Mouse (Mus musculus) megakaryocyte, embryonic 14.5 days (primary cell): ENCODE measurements around the gene Mrgprg. TPM values are rescaled to one million over a fixed set of nuclear protein-coding genes. Genes with fewer than 3 reads are reported as not detected.

Source experiments
- H3K27me3 ChIP-seq: replicated peaks from 2 replicates; pipeline ENCODE3; 2012; ENCODE audit warnings: inconsistent platforms
- H3K36me3 ChIP-seq: replicated peaks from 2 replicates; pipeline ENCODE3; 2012; ENCODE audit warnings: low read length, inconsistent platforms, mixed read lengths
- H3K4me1 ChIP-seq: 2 replicates; pipeline ENCODE4 v1.6.1; 2012; ENCODE audit warnings: inconsistent platforms
- H3K4me3 ChIP-seq: replicated peaks from 2 replicates; pipeline ENCODE3; 2012; ENCODE audit warnings: moderate library complexity, mild to moderate bottlenecking, inconsistent platforms
- H3K9me3 ChIP-seq: 2 replicates; pipeline ENCODE4 v1.6.1; 2012; ENCODE audit warnings: inconsistent platforms
- FLI1 ChIP-seq: IDR thresholded peaks from 2 replicates; pipeline ENCODE4 v1.6.1; 2012; ENCODE audit warnings: low read length, inconsistent platforms, mixed read lengths
- GATA1 ChIP-seq: IDR thresholded peaks from 3 replicates; pipeline ENCODE4 v1.6.1; 2012; ENCODE audit warnings: mixed read lengths, low read length, inconsistent platforms, borderline replicate concordance
- polyA plus RNA-seq: library from polyadenylated mRNA; stranded (reverse); fragments of >175 nt; gene quantifications from 2 replicates; pipeline ENCODE4 v1.2.3, GENCODE M21; 2012; ENCODE audit warnings: low replicate concordance; ENCODE audit not compliant: insufficient read depth

Gene Mrgprg
- not detected in 2 replicates for polyA plus RNA-seq

- no peaks in the 10 kb centered on the region for H3K36me3 ChIP-seq
- no peaks in the 10 kb centered on the region for H3K9me3 ChIP-seq
- peaks cover 70% of the 10 kb centered on the region for H3K27me3 ChIP-seq
- peaks cover 8% of the 10 kb centered on the region; the same call in 1 of the 2 replicates for H3K4me1 ChIP-seq
- H3K4me3 ChIP-seq: no peak within 1 kb of the TSS
- TF ChIP-seq GATA1: no peak
- no peak for TF ChIP-seq FLI1
These were observed at the start of gene Mrgprg for GRCm38 (mm10) chr7:143766893-143767292. TSS of gene Mrgprg (minus strand) at chr7:143766993.

GRCm38 (mm10) chr7:143808909-143809308 is 42.1 kb upstream of the Mrgprg start:
- TF ChIP-seq FLI1: no peak
- no peak for TF ChIP-seq GATA1
- no peaks in the 10 kb centered on the region for H3K4me1 ChIP-seq
- H3K27me3 ChIP-seq: no peaks in the 10 kb centered on the region
- H3K9me3 ChIP-seq: peaks cover 8% of the 10 kb centered on the region
- no peak overlapping the region for H3K4me3 ChIP-seq
- H3K36me3 ChIP-seq: peaks cover 95% of the 10 kb centered on the region

- no peak for TF ChIP-seq GATA1
- no peak for TF ChIP-seq FLI1
- Histone ChIP-seq H3K9me3 (no peaks in the 10 kb centered on the region), H3K4me3 (no peak overlapping the region), H3K27me3 (no peaks in the 10 kb centered on the region), H3K4me1 (peaks cover 12% of the 10 kb centered on the region), H3K36me3 (peaks cover 95% of the 10 kb centered on the region)
These were observed 38.4 kb upstream of the Mrgprg start for GRCm38 (mm10) chr7:143805199-143805624.

GRCm38 (mm10) chr7:143801195-143802065 is 34.6 kb upstream of the Mrgprg start:
- H3K4me3 ChIP-seq: peak overlapping the region; percentile 24
- no peak for TF ChIP-seq FLI1
- no peak for TF ChIP-seq GATA1
- H3K9me3 ChIP-seq: no peaks in the 10 kb centered on the region
- H3K4me1 ChIP-seq: peaks cover 28% of the 10 kb centered on the region
- no peaks in the 10 kb centered on the region for H3K27me3 ChIP-seq
- peaks cover 95% of the 10 kb centered on the region for H3K36me3 ChIP-seq

- Histone ChIP-seq H3K4me1 (peaks cover 28% of the 10 kb centered on the region), H3K9me3 (no peaks in the 10 kb centered on the region), H3K36me3 (peaks cover 95% of the 10 kb centered on the region), H3K27me3 (no peaks in the 10 kb centered on the region), H3K4me3 (no peak overlapping the region)
- TF ChIP-seq FLI1 (no peak), GATA1 (no peak)
These were observed 34.0 kb upstream of the Mrgprg start for GRCm38 (mm10) chr7:143800770-143801169.

- H3K27me3 ChIP-seq: no peaks in the 10 kb centered on the region
- no peak overlapping the region for H3K4me3 ChIP-seq
- peaks cover 90% of the 10 kb centered on the region for H3K36me3 ChIP-seq
- no peaks in the 10 kb centered on the region for H3K9me3 ChIP-seq
- TF ChIP-seq GATA1 (no peak), FLI1 (no peak)
- peaks cover 28% of the 10 kb centered on the region for H3K4me1 ChIP-seq
These were observed 32.0 kb upstream of the Mrgprg start for GRCm38 (mm10) chr7:143798783-143799182.

- H3K9me3 ChIP-seq: peaks cover 20% of the 10 kb centered on the region
- no peak overlapping the region for H3K4me3 ChIP-seq
- TF ChIP-seq GATA1: no peak
- no peak for TF ChIP-seq FLI1
- H3K4me1 ChIP-seq: no peaks in the 10 kb centered on the region
- H3K27me3 ChIP-seq: peaks cover 27% of the 10 kb centered on the region
- H3K36me3 ChIP-seq: peaks cover 34% of the 10 kb centered on the region
These were observed 26.3 kb upstream of the Mrgprg start for GRCm38 (mm10) chr7:143793121-143793520.

GRCm38 (mm10) chr7:143792336-143792985 is 25.7 kb upstream of the Mrgprg start:
- H3K36me3 ChIP-seq: peaks cover 28% of the 10 kb centered on the region
- H3K4me1 ChIP-seq: no peaks in the 10 kb centered on the region
- no peak overlapping the region for H3K4me3 ChIP-seq
- peaks cover 27% of the 10 kb centered on the region for H3K27me3 ChIP-seq
- H3K9me3 ChIP-seq: peaks cover 20% of the 10 kb centered on the region
- TF ChIP-seq GATA1 (no peak), FLI1 (no peak)

- Histone ChIP-seq H3K9me3 (0 out of 2 replicates have a peak, but pooled peaks cover 4% of the 10 kb centered on the region), H3K36me3 (no peaks in the 10 kb centered on the region), H3K27me3 (peaks cover 76% of the 10 kb centered on the region), H3K4me1 (peaks cover 38% of the 10 kb centered on the region), H3K4me3 (peak within 1 kb of the TSS; percentile 91)
- TF ChIP-seq GATA1: no peak
- no peak for TF ChIP-seq FLI1
These were observed 17.4 kb upstream of the Mrgprg start, which contains the start of gene Mrgpre for GRCm38 (mm10) chr7:143783996-143784829. TSS of gene Mrgpre (minus strand) at chr7:143784500.
